Mouse (Mus musculus) hindbrain, embryonic 15.5 days (tissue): ENCODE results near the gene Ankrd1. TPM values are rescaled to one million over a fixed set of nuclear protein-coding genes. Genes with fewer than 3 reads are reported as not detected.

ENCODE experiments used
- ATAC-seq: fragments of 200-750 bp; cut with Nextera tagmentation; 2 replicates; pipeline ENCODE4 v1.8.0; 2017; ENCODE audit warnings: low read depth, moderate number of reproducible peaks, moderate TSS enrichment; ENCODE audit not compliant: low FRiP score
- H3K27ac ChIP-seq: fragments of 300-500 bp; sonication (generic); replicated peaks from 2 replicates; pipeline ENCODE4 v1.5.1; 2015; ENCODE audit warnings: mild to moderate bottlenecking, inconsistent platforms
- H3K27me3 ChIP-seq: fragments of 300-500 bp; sonication (generic); 2 replicates; pipeline ENCODE4 v1.6.1; 2015; ENCODE audit warnings: control low read depth, inconsistent platforms
- H3K36me3 ChIP-seq: fragments of 300-500 bp; sonication (generic); 2 replicates; pipeline ENCODE4 v1.6.1; 2015; ENCODE audit warnings: control low read depth, inconsistent platforms
- H3K4me1 ChIP-seq: fragments of 300-500 bp; sonication (generic); replicated peaks from 2 replicates; pipeline ENCODE4 v1.6.1; 2015; ENCODE audit warnings: control low read depth, inconsistent platforms
- H3K4me2 ChIP-seq: fragments of 300-500 bp; sonication (generic); 2 replicates; pipeline ENCODE4 v1.6.1; 2015; ENCODE audit warnings: moderate library complexity, mild to moderate bottlenecking, inconsistent platforms
- H3K4me3 ChIP-seq: fragments of 300-500 bp; sonication (generic); 2 replicates; pipeline ENCODE4 v1.5.1; 2015; ENCODE audit warnings: mild to moderate bottlenecking, inconsistent platforms
- H3K9ac ChIP-seq: fragments of 300-500 bp; sonication (generic); 2 replicates; pipeline ENCODE4 v1.6.1; 2015; ENCODE audit warnings: inconsistent platforms
- H3K9me3 ChIP-seq: fragments of 300-500 bp; sonication (generic); 2 replicates; pipeline ENCODE4 v1.6.1; 2016; ENCODE audit warnings: control low read depth, inconsistent platforms
- WGBS: fragments of 180-500 bp; shearing (Covaris S2); methylation state at CpG from one replicate; pipeline ENCODE4 v1.1.7; 2015; 5-methylcytosine and 5-hydroxymethylcytosine counted together
- polyA plus RNA-seq: library from polyadenylated mRNA; unstranded; fragments of >200 nt; fragmentation: Nextera tagmentation; extraction: Ambion mirVana; gene quantifications from 2 replicates; pipeline ENCODE4 v1.2.1, GENCODE M21; 2015

Ankrd1 gene
- polyA plus RNA-seq, 1 experiment from 2014 or later: not detected

- 92% methylated on average over 7 of the region's 7 CpGs for WGBS
- H3K9ac ChIP-seq: no peak overlapping the region
- no peak overlapping the region for H3K27ac ChIP-seq
- ATAC-seq: no peak
- no peaks in the 10 kb centered on the region for H3K4me1 ChIP-seq
- H3K4me2 ChIP-seq: no peak overlapping the region
- H3K27me3 ChIP-seq: no peaks in the 10 kb centered on the region
- H3K4me3 ChIP-seq: no peak overlapping the region
- no peaks in the 10 kb centered on the region for H3K9me3 ChIP-seq
- H3K36me3 ChIP-seq: peaks cover 55% of the 10 kb centered on the region
These were observed 21.0 kb downstream of the Ankrd1 start for GRCm38 (mm10) chr19:36098916-36099315.

GRCm38 (mm10) chr19:36098265-36098664 is 21.6 kb downstream of the Ankrd1 start:
- H3K9me3 ChIP-seq: no peaks in the 10 kb centered on the region
- no peak overlapping the region for H3K4me2 ChIP-seq
- no peaks in the 10 kb centered on the region for H3K27me3 ChIP-seq
- no peak overlapping the region for H3K4me3 ChIP-seq
- no peak for ATAC-seq
- H3K4me1 ChIP-seq: no peaks in the 10 kb centered on the region
- H3K9ac ChIP-seq: no peak overlapping the region
- H3K27ac ChIP-seq: no peak overlapping the region
- H3K36me3 ChIP-seq: peaks cover 50% of the 10 kb centered on the region
- 85% methylated on average over 1 of the region's 1 CpGs for WGBS

GRCm38 (mm10) chr19:36097194-36097593 is 22.7 kb downstream of the Ankrd1 start:
- Histone ChIP-seq H3K4me3 (no peak overlapping the region), H3K9me3 (no peaks in the 10 kb centered on the region), H3K27ac (no peak overlapping the region), H3K27me3 (no peaks in the 10 kb centered on the region), H3K4me2 (no peak overlapping the region), H3K9ac (no peak overlapping the region), H3K4me1 (no peaks in the 10 kb centered on the region), H3K36me3 (peaks cover 49% of the 10 kb centered on the region)
- 94% methylated on average over 3 of the region's 3 CpGs for WGBS
- ATAC-seq: no peak

GRCm38 (mm10) chr19:36090781-36091180 is 29.1 kb downstream of the Ankrd1 start:
- Histone ChIP-seq H3K27ac (no peak overlapping the region), H3K4me1 (no peaks in the 10 kb centered on the region), H3K36me3 (peaks cover 53% of the 10 kb centered on the region), H3K9ac (no peak overlapping the region), H3K27me3 (no peaks in the 10 kb centered on the region), H3K4me2 (no peak overlapping the region), H3K4me3 (no peak overlapping the region), H3K9me3 (no peaks in the 10 kb centered on the region)
- 0 out of 2 replicates have a peak, but pooled peaks have one; percentile 34 for ATAC-seq
- 54% methylated on average over 5 of the region's 5 CpGs for WGBS

- WGBS: 1% methylated on average over 34 of the region's 34 CpGs
- Histone ChIP-seq H3K36me3 (peaks cover 10% of the 10 kb centered on the region), H3K4me2 (peak within 1 kb of the TSS; percentile 78)
These were observed 36.4 kb downstream of the Ankrd1 start, which contains the start of gene Rpp30 for GRCm38 (mm10) chr19:36083262-36084225. Rpp30 (plus strand) TSS chr19:36083716.

GRCm38 (mm10) chr19:36082606-36083261 is 37.2 kb downstream of the Ankrd1 start:
- peak overlapping the region; percentile 34; the same call in 1 of the 2 replicates for H3K9ac ChIP-seq
- WGBS: 40% methylated on average over 7 of the region's 7 CpGs
- H3K27ac ChIP-seq: no peak overlapping the region

More at GRCm38 (mm10) chr19:36083262-36084225, 36.4 kb downstream of the Ankrd1 start, which contains the start of gene Rpp30:
- peak within 1 kb of the TSS; percentile 56 for H3K9ac ChIP-seq
- peak within 1 kb of the TSS; percentile 72 for H3K4me3 ChIP-seq
- H3K9me3 ChIP-seq: no peaks in the 10 kb centered on the region
- no peaks in the 10 kb centered on the region for H3K27me3 ChIP-seq
- peak within 1 kb of the TSS; percentile 57 for H3K27ac ChIP-seq
- ATAC-seq: peak; percentile 96
- H3K4me1 ChIP-seq: peaks cover 19% of the 10 kb centered on the region

GRCm38 (mm10) chr19:36062801-36063529 is 56.9 kb downstream of the Ankrd1 start:
- H3K9me3 ChIP-seq: no peaks in the 10 kb centered on the region
- 67% methylated on average over 2 of the region's 2 CpGs for WGBS
- H3K4me1 ChIP-seq: peaks cover 3% of the 10 kb centered on the region
- H3K4me2 ChIP-seq: no peak overlapping the region
- no peaks in the 10 kb centered on the region for H3K36me3 ChIP-seq
- no peaks in the 10 kb centered on the region for H3K27me3 ChIP-seq
- H3K9ac ChIP-seq: no peak overlapping the region
- no peak overlapping the region for H3K4me3 ChIP-seq
- H3K27ac ChIP-seq: no peak overlapping the region
- peak; percentile 66 for ATAC-seq

More at GRCm38 (mm10) chr19:36082606-36083261, 37.2 kb downstream of the Ankrd1 start:
- Histone ChIP-seq H3K4me2 (peak overlapping the region; percentile 78), H3K27me3 (no peaks in the 10 kb centered on the region), H3K36me3 (0 out of 2 replicates have a peak, but pooled peaks cover 2% of the 10 kb centered on the region), H3K4me3 (peak overlapping the region; percentile 72), H3K4me1 (peaks cover 19% of the 10 kb centered on the region), H3K9me3 (no peaks in the 10 kb centered on the region)
- ATAC-seq: peak; percentile 66

Other genes starting within 250 kb of the Ankrd1 start
- gene Htr7, start 62.6 kb downstream of the Ankrd1 start, polyA plus RNA-seq: 16.1 and 16.3 TPM in 2 replicates
- 62.9 and 67.1 TPM in 2 replicates for gene Rpp30, start 36.4 kb downstream of the Ankrd1 start, polyA plus RNA-seq
- gene Pcgf5, start 228.2 kb upstream of the Ankrd1 start, polyA plus RNA-seq: 9.5 and 9.6 TPM in 2 replicates